ENCODE assay signal across 7 mouse cellular contexts in the genomic region with DNA sequence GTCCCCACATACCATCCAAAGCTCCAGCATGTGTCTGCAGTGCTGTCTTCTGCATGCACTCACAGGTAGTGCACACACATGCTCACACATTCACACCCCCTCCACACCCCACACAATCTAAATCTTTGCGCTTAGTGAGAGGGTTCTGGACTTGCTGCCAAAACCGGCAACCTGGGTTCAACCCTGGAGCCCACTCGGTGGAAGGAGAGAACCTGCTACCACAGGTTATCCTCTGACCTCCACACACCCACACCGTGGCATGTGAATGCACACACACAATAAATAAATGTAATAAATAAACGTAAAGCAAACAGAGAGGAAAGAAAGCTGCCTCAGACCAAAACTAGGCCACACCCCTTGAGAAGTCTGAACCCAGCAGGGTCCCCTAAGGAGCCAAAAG. TPM values are rescaled to one million over a fixed set of nuclear protein-coding genes. Genes with fewer than 3 reads are reported as not detected.
DNase-seq lines count a peak whose midpoint lies in the region; ATAC-seq and TF ChIP-seq lines count a peak whose summit lies in the region.

No protein-coding gene starts in this region.

- 64% methylated on average over 5 of the region's 5 CpGs for WGBS in lung, embryonic 14.5 days
- 72% methylated on average over 5 of the region's 5 CpGs for WGBS in embryonic facial prominence, embryonic 15.5 days
- 64% methylated on average over 5 of the region's 5 CpGs for WGBS in intestine, embryonic 16.5 days
- whole genome bisulfite sequencing in neural tube, embryonic 15.5 days, result 74% methylated on average over 5 of the region's 5 CpGs

- peak overlapping the region; percentile 6; the same call in 1 of the 2 replicates for H3K27ac ChIP-seq in lung, embryonic 14.5 days (ENCODE audit: low read depth)
- H3K27ac ChIP-seq in embryonic facial prominence, embryonic 15.5 days (replicated peaks), result peak overlapping the region; percentile 100; the same call in 1 of the 2 replicates
- H3K27ac ChIP-seq in intestine, embryonic 16.5 days (ENCODE audit: low read length), result no peak overlapping the region
- peak overlapping the region; percentile 100; the same call in 1 of the 2 replicates for H3K27ac ChIP-seq in neural tube, embryonic 15.5 days (replicated peaks)

- H3K36me3 ChIP-seq in lung, embryonic 14.5 days (ENCODE audit: insufficient read depth), result peaks cover 54% of the 10 kb centered on the region
- peaks cover 45% of the 10 kb centered on the region for H3K36me3 ChIP-seq in embryonic facial prominence, embryonic 15.5 days
- H3K36me3 ChIP-seq in intestine, embryonic 16.5 days (ENCODE audit: control insufficient read depth, insufficient read depth, low read length), result peaks cover 25% of the 10 kb centered on the region
- H3K36me3 ChIP-seq in neural tube, embryonic 15.5 days, result peaks cover 44% of the 10 kb centered on the region

- no peak for DNase-seq in lung, embryonic 14.5 days
- DNase-seq in lung, postnatal 36 days, result no peak
- DNase-seq in retina, postnatal 1 day, result no peak

- TF ChIP-seq CTCF in lung, embryonic 14.5 days (IDR thresholded peaks at IDR 0.05; ENCODE audit: low read depth), result no peak

- no peaks in the 10 kb centered on the region for H3K27me3 ChIP-seq in lung, embryonic 14.5 days (ENCODE audit: insufficient read depth, low read length)
- H3K27me3 ChIP-seq in embryonic facial prominence, embryonic 15.5 days, result no peaks in the 10 kb centered on the region
- no peaks in the 10 kb centered on the region for H3K27me3 ChIP-seq in intestine, embryonic 16.5 days (replicated peaks; ENCODE audit: control insufficient read depth, insufficient read depth, low read length)
- peaks cover 3% of the 10 kb centered on the region; the same call in 1 of the 2 replicates for H3K27me3 ChIP-seq in neural tube, embryonic 15.5 days (replicated peaks)

- peaks cover 7% of the 10 kb centered on the region; the same call in 1 of the 2 replicates for H3K4me1 ChIP-seq in lung, embryonic 14.5 days (ENCODE audit: insufficient read depth)
- H3K4me1 ChIP-seq in embryonic facial prominence, embryonic 15.5 days, result peaks cover 28% of the 10 kb centered on the region
- peaks cover 19% of the 10 kb centered on the region for H3K4me1 ChIP-seq in intestine, embryonic 16.5 days (ENCODE audit: control insufficient read depth, insufficient read depth, low read length)
- peaks cover 41% of the 10 kb centered on the region for H3K4me1 ChIP-seq in neural tube, embryonic 15.5 days

- H3K4me3 ChIP-seq in lung, embryonic 14.5 days (ENCODE audit: low read depth, low read length), result peak overlapping the region; percentile 83
- peak overlapping the region; percentile 81 for H3K4me3 ChIP-seq in embryonic facial prominence, embryonic 15.5 days (replicated peaks)
- H3K4me3 ChIP-seq in intestine, embryonic 16.5 days (ENCODE audit: low read length), result peak overlapping the region; percentile 82
- H3K4me3 ChIP-seq in neural tube, embryonic 15.5 days (replicated peaks), result peak overlapping the region; percentile 82

- no peaks in the 10 kb centered on the region for H3K9me3 ChIP-seq in lung, embryonic 14.5 days (ENCODE audit: low read depth, low read length)
- no peaks in the 10 kb centered on the region for H3K9me3 ChIP-seq in embryonic facial prominence, embryonic 15.5 days (replicated peaks)
- no peaks in the 10 kb centered on the region for H3K9me3 ChIP-seq in intestine, embryonic 16.5 days (ENCODE audit: control insufficient read depth, low read length)
- no peaks in the 10 kb centered on the region for H3K9me3 ChIP-seq in neural tube, embryonic 15.5 days (replicated peaks)

- peak overlapping the region; percentile 43 for H3K9ac ChIP-seq in lung, embryonic 14.5 days
- H3K9ac ChIP-seq in embryonic facial prominence, embryonic 15.5 days, result 0 out of 2 replicates have a peak overlapping the region, but pooled peaks have one; percentile 28
- H3K9ac ChIP-seq in intestine, embryonic 16.5 days (ENCODE audit: low read depth, low read length), result peak overlapping the region; percentile 62
- H3K9ac ChIP-seq in neural tube, embryonic 15.5 days (replicated peaks), result peak overlapping the region; percentile 44

- peak overlapping the region; percentile 76 for H3K4me2 ChIP-seq in lung, embryonic 14.5 days
- H3K4me2 ChIP-seq in embryonic facial prominence, embryonic 15.5 days (replicated peaks), result peak overlapping the region; percentile 85
- H3K4me2 ChIP-seq in intestine, embryonic 16.5 days (ENCODE audit: low read depth, low read length), result peak overlapping the region; percentile 94
- H3K4me2 ChIP-seq in neural tube, embryonic 15.5 days, result peak overlapping the region; percentile 75

- no peak for ATAC-seq in lung, embryonic 14.5 days (ENCODE audit: insufficient read depth)
- ATAC-seq in embryonic facial prominence, embryonic 15.5 days (ENCODE audit: insufficient number of reproducible peaks, low FRiP score, low TSS enrichment, low read depth), result no peak
- ATAC-seq in intestine, embryonic 16.5 days, result no peak
- no peak for ATAC-seq in neural tube, embryonic 15.5 days (ENCODE audit: low FRiP score)
- ATAC-seq in erythroid progenitor cell, adult 5-6 weeks (replicated peaks; ENCODE audit: low FRiP score, poor library complexity, severe bottlenecking), result no peak

RNA-seq across cellular contexts. Expression of gene Akt1s1, which starts 1.0 kb away (rescaled TPM):
- polyA plus RNA-seq in lung, embryonic 14.5 days (2014; fragmentation: Nextera tagmentation; extraction: Ambion mirVana), result 61.9 and 76.9 TPM in 2 replicates
- polyA plus RNA-seq in embryonic facial prominence, embryonic 15.5 days (2015; fragmentation: Nextera tagmentation; extraction: Ambion mirVana), result 124 and 127 TPM in 2 replicates
- 105 and 107 TPM in 2 replicates for polyA plus RNA-seq in intestine, embryonic 16.5 days (2015; fragmentation: Nextera tagmentation; extraction: Ambion mirVana)
- polyA plus RNA-seq in neural tube, embryonic 15.5 days (2015; fragmentation: Nextera tagmentation; extraction: Ambion mirVana), result 89.9 and 92.0 TPM in 2 replicates
- 1.8 and 3.8 TPM in 2 replicates for total RNA-seq in erythroid progenitor cell, adult 5-6 weeks (2015; ENCODE audit: low replicate concordance)
- total RNA-seq in erythroid progenitor cell, adult 5-6 weeks (2017; ENCODE audit: low replicate concordance), result 3.7 and 27.8 TPM in 2 replicates

RNA-seq across cellular contexts. Expression of gene Tbc1d17, which starts 1.1 kb away (rescaled TPM):
- 60.1 and 73.7 TPM in 2 replicates for polyA plus RNA-seq in lung, embryonic 14.5 days (2014; fragmentation: Nextera tagmentation; extraction: Ambion mirVana)
- polyA plus RNA-seq in embryonic facial prominence, embryonic 15.5 days (2015; fragmentation: Nextera tagmentation; extraction: Ambion mirVana), result 86.6 and 89.3 TPM in 2 replicates
- polyA plus RNA-seq in intestine, embryonic 16.5 days (2015; fragmentation: Nextera tagmentation; extraction: Ambion mirVana), result 73.6 and 77.9 TPM in 2 replicates
- 105 and 110 TPM in 2 replicates for polyA plus RNA-seq in neural tube, embryonic 15.5 days (2015; fragmentation: Nextera tagmentation; extraction: Ambion mirVana)
- 6.8 and 58.3 TPM in 2 replicates for total RNA-seq in erythroid progenitor cell, adult 5-6 weeks (2015; ENCODE audit: low replicate concordance)
- total RNA-seq in erythroid progenitor cell, adult 5-6 weeks (2017; ENCODE audit: low replicate concordance), result 18.0 and 35.8 TPM in 2 replicates

RNA-seq across cellular contexts. Expression of gene Pnkp, which starts 9.2 kb away (rescaled TPM):
- 30.3 and 30.7 TPM in 2 replicates for polyA plus RNA-seq in lung, embryonic 14.5 days (2014; fragmentation: Nextera tagmentation; extraction: Ambion mirVana)
- polyA plus RNA-seq in embryonic facial prominence, embryonic 15.5 days (2015; fragmentation: Nextera tagmentation; extraction: Ambion mirVana), result 30.4 and 37.3 TPM in 2 replicates
- polyA plus RNA-seq in intestine, embryonic 16.5 days (2015; fragmentation: Nextera tagmentation; extraction: Ambion mirVana), result 26.6 and 30.6 TPM in 2 replicates
- polyA plus RNA-seq in neural tube, embryonic 15.5 days (2015; fragmentation: Nextera tagmentation; extraction: Ambion mirVana), result 29.2 and 29.6 TPM in 2 replicates
- 29.6 and 36.0 TPM in 2 replicates for total RNA-seq in erythroid progenitor cell, adult 5-6 weeks (2015; ENCODE audit: low replicate concordance)
- 30.9 and 58.2 TPM in 2 replicates for total RNA-seq in erythroid progenitor cell, adult 5-6 weeks (2017; ENCODE audit: low replicate concordance)

RNA-seq across cellular contexts. Expression of gene Ptov1, which starts 21.8 kb away (rescaled TPM):
- polyA plus RNA-seq in lung, embryonic 14.5 days (2014; fragmentation: Nextera tagmentation; extraction: Ambion mirVana), result 386 and 443 TPM in 2 replicates
- polyA plus RNA-seq in embryonic facial prominence, embryonic 15.5 days (2015; fragmentation: Nextera tagmentation; extraction: Ambion mirVana), result 428 and 442 TPM in 2 replicates
- 71.8 and 159 TPM in 2 replicates for polyA plus RNA-seq in intestine, embryonic 16.5 days (2015; fragmentation: Nextera tagmentation; extraction: Ambion mirVana)
- polyA plus RNA-seq in neural tube, embryonic 15.5 days (2015; fragmentation: Nextera tagmentation; extraction: Ambion mirVana), result 433 and 459 TPM in 2 replicates
- total RNA-seq in erythroid progenitor cell, adult 5-6 weeks (2015; ENCODE audit: low replicate concordance), result 16.9 and 18.4 TPM in 2 replicates
- total RNA-seq in erythroid progenitor cell, adult 5-6 weeks (2017; ENCODE audit: low replicate concordance), result 1.8 and 4.8 TPM in 2 replicates

RNA-seq across cellular contexts. Expression of gene Atf5, which starts 31.3 kb away (rescaled TPM):
- 3.1 TPM in 2 replicates for polyA plus RNA-seq in lung, embryonic 14.5 days (2014; fragmentation: Nextera tagmentation; extraction: Ambion mirVana)
- 12.4 and 14.7 TPM in 2 replicates for polyA plus RNA-seq in embryonic facial prominence, embryonic 15.5 days (2015; fragmentation: Nextera tagmentation; extraction: Ambion mirVana)
- polyA plus RNA-seq in intestine, embryonic 16.5 days (2015; fragmentation: Nextera tagmentation; extraction: Ambion mirVana), result 4.9 and 5.5 TPM in 2 replicates
- 3.6 and 4.1 TPM in 2 replicates for polyA plus RNA-seq in neural tube, embryonic 15.5 days (2015; fragmentation: Nextera tagmentation; extraction: Ambion mirVana)
- total RNA-seq in erythroid progenitor cell, adult 5-6 weeks (2015; ENCODE audit: low replicate concordance), result 3.4 TPM in 1 of 2 replicates, not detected in the other
- total RNA-seq in erythroid progenitor cell, adult 5-6 weeks (2017; ENCODE audit: low replicate concordance), result 2.1 and 2.8 TPM in 2 replicates
